Mouse (Mus musculus): ENCODE results near the gene Slc25a47.

DNA sequence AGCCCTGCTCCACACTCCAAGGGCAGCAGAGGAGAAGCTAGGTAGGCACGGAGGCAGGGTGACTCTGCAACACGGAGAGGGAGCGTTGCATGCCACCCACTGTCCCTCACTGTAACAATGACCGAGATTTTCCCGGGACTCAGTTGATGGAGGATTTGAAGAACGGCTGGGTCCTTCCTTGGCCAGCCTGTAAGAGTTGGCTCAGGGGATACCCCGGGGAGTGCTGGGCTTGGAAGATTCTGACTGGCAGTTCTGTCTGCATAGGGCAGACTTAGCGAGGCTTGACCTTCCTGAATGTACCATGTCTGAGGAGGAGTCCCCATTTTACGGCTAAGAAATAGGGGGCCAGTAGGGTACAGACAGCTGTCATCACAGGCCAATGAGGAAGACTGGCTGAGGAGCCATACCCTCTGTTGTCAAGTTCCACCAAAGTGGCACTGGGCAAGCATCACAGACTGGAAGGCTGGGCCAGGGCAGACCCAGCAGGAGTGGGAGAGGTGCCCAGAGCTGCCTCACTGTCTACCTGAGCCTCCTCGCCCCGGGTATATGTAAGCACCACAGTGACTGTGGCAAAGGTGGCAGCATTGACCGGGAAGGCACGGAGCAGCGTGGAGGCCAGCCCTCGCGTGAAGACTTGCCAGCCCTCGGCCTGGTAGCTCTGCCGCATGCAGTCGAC is 9.4 kb upstream of the Slc25a47 start:
- TF ChIP-seq CTCF (IDR thresholded peaks at IDR 0.05; ENCODE audit: borderline replicate concordance, control insufficient read depth, extremely low read depth, insufficient read depth, low read length, poor library complexity) (no peak), POLR2A (IDR thresholded peaks at IDR 0.05; ENCODE audit: control insufficient read depth, extremely low read depth, insufficient read depth, low read length, poor library complexity) (no peak)

Data from thymus, adult 2 months (tissue).